Mouse (Mus musculus) left cerebral cortex, postnatal 4 days (tissue): ENCODE results near the gene Fgf15. TPM values are rescaled to one million over a fixed set of nuclear protein-coding genes. Genes with fewer than 3 reads are reported as not detected.
"Not testable (repeated sequence)": the region's sequence is repeated elsewhere in the genome, so short reads cannot be mapped to it uniquely, and the experiment has no call there.

Experiments
- DNase-seq: peaks from one replicate; pipeline ENCODE4 v3.0.0-alpha.2; 2022
- intact Hi-C: fragments of 180-260 bp; cut with DNase I; formaldehyde crosslinking; loops from one replicate; pipeline ENCODE4 v1.15.1; 2025
- total RNA-seq, 2 experiments: library from RNA; stranded (reverse); gene quantifications; 2 replicates each; pipeline ENCODE4 v1.2.3; 2021

The Fgf15 gene
- total RNA-seq, 2 experiments from 2014 or later, result 0.26 to 0.62 TPM

DNA sequence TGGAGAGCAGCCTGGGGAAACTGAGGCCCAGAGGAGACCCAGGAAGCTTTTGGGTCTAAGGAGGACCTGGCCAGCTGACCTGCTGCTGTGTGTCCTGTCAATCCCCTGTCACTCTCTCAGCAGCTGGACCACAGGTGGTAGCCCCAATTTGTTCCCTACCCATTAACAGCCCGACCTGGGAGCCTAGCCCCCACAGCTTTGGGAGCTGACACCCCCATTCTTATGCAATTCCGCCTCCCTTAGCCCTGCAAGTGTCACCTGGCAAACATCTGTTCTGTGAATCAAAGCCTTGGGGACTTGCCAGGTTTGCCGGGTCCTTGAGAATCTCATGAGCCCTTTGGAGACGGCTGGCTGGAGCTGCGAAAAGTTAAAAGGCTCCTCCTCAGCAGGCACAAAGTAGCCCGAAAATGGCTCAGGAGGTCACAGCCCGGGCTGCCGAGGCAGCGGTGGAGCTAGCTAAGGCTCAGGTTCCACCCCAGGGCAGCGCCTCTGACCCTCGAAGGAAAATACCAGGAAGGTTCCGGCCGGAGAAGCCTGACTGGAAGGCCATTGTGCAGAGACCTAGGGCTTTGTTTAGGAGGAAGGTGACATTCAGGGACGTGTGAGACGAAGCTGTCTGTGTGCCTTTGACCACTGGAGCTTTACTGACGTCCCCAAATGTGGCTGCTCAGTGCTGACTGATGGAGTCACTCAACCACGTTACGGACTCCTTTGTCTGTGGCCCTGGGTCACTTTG is 7.6 kb upstream of the Fgf15 start:
- intact Hi-C loops, result no loop called here
- no peak for DNase-seq

DNA sequence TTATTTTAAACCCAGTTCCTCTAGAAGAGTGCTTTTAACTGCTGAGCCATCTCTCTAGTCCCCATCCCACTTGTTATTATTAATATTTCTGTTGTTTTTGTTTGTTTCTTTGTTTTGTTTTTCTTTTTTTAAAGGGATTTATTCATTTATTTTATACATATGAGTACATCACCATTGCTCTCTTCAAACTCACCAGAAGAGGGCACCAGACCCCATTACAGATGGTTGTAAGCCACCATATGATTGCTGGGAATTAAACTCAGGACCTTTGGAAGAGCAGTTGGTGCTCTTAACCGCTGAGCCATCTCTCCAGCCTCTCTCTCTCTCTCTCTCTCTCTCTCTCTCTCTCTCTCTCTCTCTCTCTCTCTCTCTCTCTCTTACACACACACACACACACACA is 5.7 kb upstream of the Fgf15 start:
- intact Hi-C loops, DNase-seq: not testable (repeated sequence)

DNA sequence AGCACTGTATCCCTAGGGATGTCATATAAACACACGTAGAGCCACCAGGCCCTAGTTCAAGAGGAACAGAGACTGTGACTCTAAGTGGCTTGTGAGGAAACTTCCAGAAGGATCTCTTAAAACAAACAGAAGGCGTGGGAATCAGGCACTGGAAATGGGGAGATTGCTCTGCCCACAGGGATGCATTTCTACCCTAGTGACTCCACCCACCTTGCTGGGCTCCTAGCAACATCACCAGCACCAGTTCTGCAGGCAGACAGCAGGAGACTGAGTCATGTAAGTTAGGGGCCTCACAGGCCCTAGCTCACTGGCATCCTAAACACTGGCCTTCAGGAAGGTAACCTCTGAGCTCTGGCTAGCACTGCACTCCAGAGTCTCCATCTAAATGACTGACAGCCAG is 4.5 kb upstream of the Fgf15 start:
- intact Hi-C loops, result no loop called here
- DNase-seq, result no peak

DNA sequence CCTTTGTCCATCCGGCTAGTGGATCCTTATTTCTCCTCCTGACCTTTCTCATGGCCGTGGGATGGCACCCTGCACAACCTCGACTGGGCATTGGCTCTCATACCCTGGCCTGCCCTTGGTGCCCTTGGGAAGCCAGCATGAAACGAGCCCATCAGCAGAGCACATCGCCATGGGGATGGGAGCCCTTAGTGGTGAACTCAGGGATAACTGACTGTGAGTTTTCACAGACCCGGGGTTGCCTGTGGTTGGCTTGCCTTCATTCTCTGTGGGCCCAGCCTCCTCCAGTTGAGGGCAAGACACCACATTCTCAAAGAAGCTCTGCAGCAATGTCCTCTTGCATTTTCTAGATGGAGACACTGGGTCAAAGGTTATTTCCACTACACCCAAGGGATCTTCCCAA is 4.0 kb upstream of the Fgf15 start:
- intact Hi-C loops, result no loop called here
- no peak for DNase-seq

GRCm38 (mm10) chr7:144894191-144894590 is 2.1 kb upstream of the Fgf15 start:
- peak; percentile 58 for DNase-seq
- intact Hi-C loops, result loop anchor here (2.0 kb wide), 1 partner anchor 95 kb away; no protein-coding TSS in a partner anchor

DNA sequence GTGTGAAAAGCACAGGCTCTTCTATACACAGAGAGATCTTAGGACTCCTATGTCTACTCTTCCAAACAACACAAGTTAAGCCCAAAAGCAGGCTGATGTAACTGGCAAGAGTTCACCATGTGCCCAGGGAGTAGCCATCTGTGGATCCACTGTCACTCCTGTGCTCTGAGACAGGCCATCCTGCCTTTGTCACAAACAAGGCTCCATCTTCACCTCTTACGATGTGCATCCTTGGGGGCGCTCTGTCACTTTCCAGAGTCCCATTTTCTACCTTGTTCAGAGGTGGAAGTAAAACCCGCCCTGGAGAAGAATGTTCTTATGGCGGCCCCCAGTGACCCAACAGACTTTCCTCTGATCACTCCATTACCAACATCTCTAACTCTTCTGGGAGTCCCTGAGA is 1.6 kb upstream of the Fgf15 start:
- DNase-seq, result no peak
- intact Hi-C loops, result loop anchor here (2.0 to 5.0 kb wide), 2 partner anchors 96 to 307 kb away; no protein-coding TSS in a partner anchor

GRCm38 (mm10) chr7:144895305-144896111 is 823 bp upstream of the Fgf15 start:
- intact Hi-C loops, result loop anchor here (2.0 to 5.0 kb wide), 2 partner anchors 97 to 308 kb away; no protein-coding TSS in a partner anchor
- DNase-seq, result peak; percentile 82

- no peak for DNase-seq
- intact Hi-C loops, result loop anchor here (5.0 kb wide), 1 partner anchor 311 kb away; no protein-coding TSS in a partner anchor
Measured at GRCm38 (mm10) chr7:144898506-144898905, 2.2 kb downstream of the Fgf15 start.

DNA sequence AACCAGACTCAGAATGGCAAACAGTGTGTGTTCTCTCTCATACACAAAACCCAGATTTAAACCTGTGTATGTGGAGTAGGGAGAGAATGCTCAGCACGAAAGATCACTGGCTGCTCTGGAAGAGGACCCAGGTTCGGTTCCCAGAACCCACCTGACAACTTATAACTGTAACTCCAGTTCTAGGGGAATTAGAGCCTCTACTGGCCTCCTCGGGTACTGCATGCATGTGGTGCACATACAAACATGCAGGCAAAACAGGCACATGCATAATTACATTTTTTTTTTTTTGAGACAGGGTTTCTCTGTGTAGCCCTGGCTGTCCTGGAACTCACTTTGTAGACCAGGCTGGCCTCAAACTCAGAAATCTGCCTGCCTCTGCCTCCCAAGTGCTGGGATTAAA is 9.2 kb downstream of the Fgf15 start:
- DNase-seq, intact Hi-C loops: not testable (repeated sequence)

GRCm38 (mm10) chr7:144906708-144907397 is 10.5 kb downstream of the Fgf15 start:
- peak; percentile 76 for DNase-seq
- intact Hi-C loops, result no loop called here

DNA sequence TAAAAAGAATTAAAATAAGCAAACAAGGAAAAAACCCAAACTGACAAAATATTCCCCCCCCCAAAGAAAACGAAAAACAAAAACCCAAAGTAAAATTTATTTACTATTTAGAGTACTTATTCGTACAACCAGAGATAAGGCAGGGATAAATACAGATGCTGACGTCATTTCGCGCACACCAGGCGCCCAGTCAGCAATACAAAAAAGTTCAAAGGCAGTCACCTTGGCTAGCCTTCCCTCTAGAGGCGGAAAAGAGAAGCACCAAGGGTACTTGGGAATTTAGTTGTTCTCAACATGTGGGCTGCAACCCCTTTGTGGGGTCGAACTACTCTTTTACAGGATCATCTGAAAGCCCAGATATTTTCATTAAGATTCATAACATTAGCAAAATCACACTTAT is 11.5 kb downstream of the Fgf15 start:
- DNase-seq, result no peak
- intact Hi-C loops, result no loop called here

DNA sequence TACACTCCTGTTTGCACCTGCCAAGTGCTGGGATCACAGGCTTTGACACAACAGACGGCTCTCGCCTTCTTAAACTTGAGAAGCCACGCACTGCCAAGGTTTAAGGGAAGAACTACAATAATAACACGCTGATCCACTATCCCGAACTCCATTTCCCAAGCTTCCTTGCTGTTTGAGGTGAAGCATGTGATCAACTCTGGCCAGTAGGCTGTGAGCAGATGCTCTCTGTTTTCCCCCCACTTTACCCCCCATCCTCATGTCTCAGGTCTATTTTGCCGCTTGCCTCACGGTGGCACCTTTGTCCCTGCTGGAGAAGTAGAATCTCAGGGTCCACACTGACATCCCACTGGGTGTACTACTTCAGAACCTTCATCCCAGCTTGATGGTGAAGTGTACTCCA is 12.4 kb downstream of the Fgf15 start:
- intact Hi-C loops, result no loop called here
- no peak for DNase-seq

GRCm38 (mm10) chr7:144911121-144911520 is 14.8 kb downstream of the Fgf15 start:
- intact Hi-C loops, result no loop called here
- DNase-seq, result no peak

DNA sequence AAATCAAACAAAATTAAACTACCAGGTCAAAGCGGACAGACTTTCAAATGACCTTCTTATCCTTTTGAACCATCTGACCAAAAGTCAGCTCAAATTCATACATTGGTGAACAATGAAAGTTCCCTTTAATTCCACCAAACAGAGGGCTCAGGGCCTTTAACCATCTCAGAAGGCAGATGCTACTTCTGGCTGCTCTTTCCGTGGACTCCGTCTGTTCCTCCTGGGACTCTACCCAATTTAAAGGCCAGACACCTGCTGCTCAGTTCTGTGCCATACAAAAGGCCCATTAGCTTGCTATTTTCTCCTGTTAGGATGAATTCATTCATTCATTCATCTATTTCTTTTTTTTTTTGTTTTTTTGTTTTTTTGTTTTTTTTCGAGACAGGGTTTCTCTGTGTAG is 16.6 kb downstream of the Fgf15 start:
- DNase-seq, result no peak
- intact Hi-C loops, result no loop called here

DNA sequence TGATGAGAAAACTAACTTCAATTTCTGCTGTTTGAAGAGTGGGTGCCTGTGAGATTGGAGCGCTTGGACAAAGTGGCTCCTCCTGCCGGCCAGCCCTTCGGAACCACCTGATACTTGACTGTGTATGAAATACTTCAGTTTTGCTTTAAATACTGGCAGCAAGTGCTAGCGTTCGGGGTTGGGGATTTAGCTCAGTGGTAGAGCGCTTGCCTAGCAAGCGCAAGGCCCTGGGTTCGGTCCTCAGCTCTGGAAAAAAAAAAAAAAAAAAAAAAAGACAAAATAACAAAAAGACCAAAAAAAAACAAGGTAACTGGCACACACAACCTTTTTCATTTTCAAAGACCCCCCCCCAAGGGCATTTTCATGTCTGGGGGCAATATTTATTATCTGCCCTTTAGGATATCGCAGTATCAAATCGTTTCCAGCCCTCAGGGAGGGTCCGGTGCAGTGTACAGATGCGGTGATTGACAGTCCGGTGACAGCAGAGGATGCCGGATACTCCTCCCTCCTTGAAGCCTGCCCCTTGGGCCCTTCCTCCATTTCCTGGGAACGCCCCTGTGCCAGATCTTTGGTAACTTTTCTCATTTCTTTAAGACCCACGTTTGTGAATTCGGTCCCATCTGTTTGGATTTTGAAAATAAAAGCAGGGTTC is 18.1 kb downstream of the Fgf15 start:
- intact Hi-C loops, result no loop called here
- no peak for DNase-seq

DNA sequence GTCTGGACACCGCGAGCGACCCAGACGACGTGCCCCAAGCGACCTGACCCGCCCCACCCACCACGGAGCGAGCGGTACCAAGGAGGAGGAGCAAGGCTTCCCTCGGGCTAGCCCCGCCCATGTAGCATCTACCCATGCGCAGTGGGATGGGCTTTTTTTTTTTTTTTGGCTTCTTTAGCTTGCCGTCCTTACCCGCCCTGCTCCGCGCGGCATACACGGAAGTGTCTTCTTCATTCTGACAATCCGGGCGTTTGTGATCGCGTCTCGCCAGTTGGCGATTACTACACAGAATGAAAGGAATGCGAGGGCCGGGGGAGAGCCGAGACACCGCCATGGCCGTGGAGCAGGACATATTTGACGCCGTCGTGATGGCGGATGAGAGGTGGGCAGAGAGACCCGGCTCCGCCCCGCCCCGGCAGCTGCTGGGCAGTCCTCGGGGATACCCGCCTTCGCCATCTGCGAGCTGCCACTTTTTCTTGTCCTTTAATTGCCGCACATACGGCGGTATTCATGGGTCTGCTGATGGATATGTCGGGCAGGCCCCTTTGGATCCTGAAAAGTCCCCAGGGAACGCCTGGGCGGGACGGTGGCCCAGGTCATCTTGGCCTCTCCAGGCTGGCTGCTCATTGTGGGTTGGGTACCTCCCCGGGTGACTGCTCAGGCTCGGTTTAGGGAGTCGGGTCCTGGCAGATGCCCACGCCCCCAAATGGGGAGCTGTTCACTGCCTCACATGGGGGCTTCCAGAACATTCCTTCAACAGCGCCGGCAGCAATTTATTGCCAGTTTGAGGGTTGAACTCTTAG is 18.8 kb downstream of the Fgf15 start, which contains the start of gene LTO1:
Gene LTO1, plus strand, starts transcription at position 153 of the 803 bp plus-strand sequence.
- peak; percentile 93 for DNase-seq
- intact Hi-C loops, result no loop called here

DNA sequence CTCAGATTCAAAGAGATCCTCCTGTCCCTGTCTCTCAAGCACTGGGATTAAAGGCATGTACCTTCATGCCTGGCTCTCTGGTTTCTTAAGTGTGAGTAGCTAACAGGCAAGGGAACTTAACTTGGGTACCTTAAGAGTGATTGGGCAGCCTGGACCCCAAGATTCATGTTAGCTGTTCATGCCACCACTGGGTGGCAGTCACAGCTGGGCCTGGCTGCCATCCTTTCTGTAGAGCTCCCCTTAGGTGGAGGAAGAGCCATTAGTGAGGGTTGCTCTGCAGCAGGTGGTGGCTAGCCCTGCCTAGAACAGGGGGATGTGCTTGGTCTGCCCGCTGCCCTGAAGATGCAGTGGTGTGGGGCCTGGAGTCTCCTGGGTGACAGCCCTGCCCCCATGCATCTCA is 22.5 kb downstream of the Fgf15 start:
- DNase-seq, result no peak
- intact Hi-C loops, result no loop called here

DNA sequence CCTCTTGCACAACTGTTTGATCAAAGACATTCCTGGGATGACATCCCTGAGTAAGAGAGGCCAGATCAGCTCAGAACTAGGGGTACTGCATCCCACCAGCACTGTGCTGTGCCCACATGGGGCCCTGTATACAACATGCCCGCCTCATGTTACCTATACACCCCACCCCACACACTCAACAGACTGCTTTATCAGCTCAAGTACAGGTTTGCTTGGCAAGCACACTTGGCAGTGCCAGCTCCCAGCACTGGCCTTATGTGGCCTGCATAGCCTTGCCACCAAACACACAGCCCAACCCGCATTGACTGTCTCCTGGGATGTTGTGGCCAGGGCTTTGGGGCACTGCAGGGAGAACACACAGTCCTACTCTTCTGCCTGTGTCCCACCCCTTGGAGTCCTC is 31.3 kb downstream of the Fgf15 start:
- intact Hi-C loops, result no loop called here
- no peak for DNase-seq

GRCm38 (mm10) chr7:144928009-144928888 is 31.9 kb downstream of the Fgf15 start:
- no peak for DNase-seq
- intact Hi-C loops, result no loop called here
